Mouse (Mus musculus) embryonic facial prominence, embryonic 14.5 days (tissue): ENCODE measurements around the gene Itpkc. TPM values are rescaled to one million over a fixed set of nuclear protein-coding genes. Genes with fewer than 3 reads are reported as not detected.

Experiments used
- ATAC-seq: fragments of 200-750 bp; cut with Nextera tagmentation; 2 replicates; pipeline ENCODE4 v1.8.0; 2017; ENCODE audit warnings: low read depth, moderate number of reproducible peaks, moderate TSS enrichment
- DNase-seq: peaks from one replicate; pipeline ENCODE4 v3.0.0-alpha.2; 2015; ENCODE audit warnings: low spot score
- H3K27ac ChIP-seq: fragments of 300-500 bp; sonication (generic); replicated peaks from 2 replicates; pipeline ENCODE4 v1.5.1; 2014; ENCODE audit warnings: low read depth, mild to moderate bottlenecking, low read length, moderate library complexity
- H3K27me3 ChIP-seq: fragments of 300-500 bp; sonication (generic); replicated peaks from 2 replicates; pipeline ENCODE4 v1.6.1; 2014; ENCODE audit warnings: low read length; ENCODE audit not compliant: control insufficient read depth, insufficient read depth
- H3K36me3 ChIP-seq: fragments of 300-500 bp; sonication (generic); 2 replicates; pipeline ENCODE4 v1.6.1; 2014; ENCODE audit warnings: low read length, mixed read lengths; ENCODE audit not compliant: control insufficient read depth, insufficient read depth
- H3K4me1 ChIP-seq: fragments of 300-500 bp; sonication (generic); 2 replicates; pipeline ENCODE4 v1.6.1; 2014; ENCODE audit warnings: antibody characterized with exemption, low read length; ENCODE audit not compliant: control insufficient read depth, insufficient read depth
- H3K4me2 ChIP-seq: fragments of 300-500 bp; sonication (generic); 2 replicates; pipeline ENCODE4 v1.6.1; 2014; ENCODE audit warnings: low read depth, mild to moderate bottlenecking, low read length, moderate library complexity, mixed read lengths
- H3K4me3 ChIP-seq: fragments of 300-500 bp; sonication (generic); 2 replicates; pipeline ENCODE4 v1.5.1; 2014; ENCODE audit warnings: low read depth, mild to moderate bottlenecking, low read length
- H3K9ac ChIP-seq: fragments of 300-500 bp; sonication (generic); 2 replicates; pipeline ENCODE4 v1.6.1; 2014; ENCODE audit warnings: low read depth, mild to moderate bottlenecking, low read length, moderate library complexity, mixed read lengths
- H3K9me3 ChIP-seq: fragments of 300-500 bp; sonication (generic); 2 replicates; pipeline ENCODE4 v1.6.1; 2016; ENCODE audit warnings: low read length; ENCODE audit not compliant: control insufficient read depth
- WGBS: fragments of 180-500 bp; shearing (Covaris S2); extraction: QIAGEN DNeasy Blood & Tissue Kit; methylation state at CpG from one replicate; pipeline ENCODE4 v1.1.7; 2014; 5-methylcytosine and 5-hydroxymethylcytosine counted together
- polyA plus RNA-seq: library from polyadenylated mRNA; unstranded; fragments of >200 nt; fragmentation: Nextera tagmentation; extraction: Ambion mirVana; gene quantifications from 2 replicates; pipeline ENCODE4 v1.2.1, GENCODE M21; 2014

Gene Itpkc
- polyA plus RNA-seq, 1 experiment from 2014 or later, result 8.1 TPM

- DNase-seq, result no peak
- peaks cover 67% of the 10 kb centered on the region for H3K36me3 ChIP-seq
- H3K27me3 ChIP-seq, result no peaks in the 10 kb centered on the region
- WGBS, result 77% methylated on average over 11 of the region's 11 CpGs
- no peaks in the 10 kb centered on the region for H3K9me3 ChIP-seq
- peaks cover 5% of the 10 kb centered on the region for H3K4me1 ChIP-seq
- ATAC-seq, result no peak
- H3K27ac ChIP-seq, result no peak overlapping the region
- no peak overlapping the region for H3K9ac ChIP-seq
- no peak overlapping the region for H3K4me2 ChIP-seq
- no peak overlapping the region for H3K4me3 ChIP-seq
These were observed 8.5 kb downstream of the Itpkc start for GRCm38 (mm10) chr7:27219937-27220336.

GRCm38 (mm10) chr7:27218586-27218985 lies 9.9 kb downstream of the Itpkc start:
- 79% methylated on average over 7 of the region's 7 CpGs for WGBS

GRCm38 (mm10) chr7:27212626-27213025 lies 15.8 kb downstream of the Itpkc start:
- H3K4me3 ChIP-seq, result no peak overlapping the region
- no peak overlapping the region for H3K9ac ChIP-seq
- no peaks in the 10 kb centered on the region for H3K4me1 ChIP-seq
- H3K27me3 ChIP-seq, result no peaks in the 10 kb centered on the region
- peaks cover 89% of the 10 kb centered on the region for H3K36me3 ChIP-seq
- DNase-seq, result no peak
- H3K4me2 ChIP-seq, result no peak overlapping the region
- WGBS, result 82% methylated on average over 2 of the region's 2 CpGs
- ATAC-seq, result no peak
- no peaks in the 10 kb centered on the region for H3K9me3 ChIP-seq
- H3K27ac ChIP-seq, result no peak overlapping the region

More at GRCm38 (mm10) chr7:27218586-27218985, 9.9 kb downstream of the Itpkc start:
- peaks cover 78% of the 10 kb centered on the region for H3K36me3 ChIP-seq
- no peaks in the 10 kb centered on the region for H3K27me3 ChIP-seq
- H3K4me3 ChIP-seq, result no peak overlapping the region
- no peaks in the 10 kb centered on the region for H3K4me1 ChIP-seq
- no peak overlapping the region for H3K9ac ChIP-seq
- DNase-seq (no peak), ATAC-seq (no peak)
- H3K27ac ChIP-seq, result no peak overlapping the region
- no peaks in the 10 kb centered on the region for H3K9me3 ChIP-seq
- no peak overlapping the region for H3K4me2 ChIP-seq

- Histone ChIP-seq H3K9me3 (no peaks in the 10 kb centered on the region), H3K4me2 (no peak overlapping the region), H3K27ac (no peak overlapping the region), H3K9ac (no peak overlapping the region), H3K27me3 (no peaks in the 10 kb centered on the region), H3K36me3 (peaks cover 66% of the 10 kb centered on the region), H3K4me3 (no peak overlapping the region), H3K4me1 (no peaks in the 10 kb centered on the region)
- ATAC-seq (no peak), DNase-seq (no peak)
- 96% methylated on average over 8 of the region's 8 CpGs for WGBS
These were observed 24.6 kb downstream of the Itpkc start for GRCm38 (mm10) chr7:27203730-27204449.

GRCm38 (mm10) chr7:27198779-27199178 lies 29.7 kb downstream of the Itpkc start:
- peaks cover 35% of the 10 kb centered on the region for H3K36me3 ChIP-seq
- DNase-seq, result no peak
- H3K27ac ChIP-seq, result no peak overlapping the region
- ATAC-seq, result no peak
- no peaks in the 10 kb centered on the region for H3K27me3 ChIP-seq
- 91% methylated on average over 8 of the region's 8 CpGs for WGBS
- H3K9ac ChIP-seq, result no peak overlapping the region
- no peaks in the 10 kb centered on the region for H3K9me3 ChIP-seq
- H3K4me2 ChIP-seq, result no peak overlapping the region
- H3K4me3 ChIP-seq, result no peak overlapping the region
- H3K4me1 ChIP-seq, result peaks cover 11% of the 10 kb centered on the region

- no peaks in the 10 kb centered on the region for H3K27me3 ChIP-seq
- H3K4me1 ChIP-seq, result peaks cover 11% of the 10 kb centered on the region
- peaks cover 35% of the 10 kb centered on the region for H3K36me3 ChIP-seq
- no peak overlapping the region for H3K4me2 ChIP-seq
- no peak for DNase-seq
- ATAC-seq, result no peak
- H3K4me3 ChIP-seq, result no peak overlapping the region
- no peak overlapping the region for H3K9ac ChIP-seq
- no peaks in the 10 kb centered on the region for H3K9me3 ChIP-seq
- H3K27ac ChIP-seq, result no peak overlapping the region
These were observed 30.1 kb downstream of the Itpkc start for GRCm38 (mm10) chr7:27198355-27198754.

GRCm38 (mm10) chr7:27197634-27198033 lies 30.8 kb downstream of the Itpkc start:
- Histone ChIP-seq H3K9me3 (no peaks in the 10 kb centered on the region), H3K27me3 (no peaks in the 10 kb centered on the region), H3K4me1 (peaks cover 11% of the 10 kb centered on the region), H3K4me2 (no peak overlapping the region), H3K9ac (no peak overlapping the region), H3K4me3 (no peak overlapping the region), H3K27ac (no peak overlapping the region), H3K36me3 (peaks cover 35% of the 10 kb centered on the region)
- ATAC-seq (no peak), DNase-seq (no peak)
- 90% methylated on average over 8 of the region's 8 CpGs for WGBS

GRCm38 (mm10) chr7:27197136-27197535 lies 31.3 kb downstream of the Itpkc start:
- peaks cover 35% of the 10 kb centered on the region for H3K36me3 ChIP-seq
- DNase-seq, result no peak
- no peak overlapping the region for H3K4me3 ChIP-seq
- H3K4me2 ChIP-seq, result no peak overlapping the region
- no peak overlapping the region for H3K9ac ChIP-seq
- ATAC-seq, result no peak
- WGBS, result 86% methylated on average over 3 of the region's 3 CpGs
- peaks cover 11% of the 10 kb centered on the region for H3K4me1 ChIP-seq
- H3K27ac ChIP-seq, result no peak overlapping the region
- H3K27me3 ChIP-seq, result no peaks in the 10 kb centered on the region
- H3K9me3 ChIP-seq, result no peaks in the 10 kb centered on the region
